Mouse (Mus musculus): ENCODE measurements at regions not wholly inside any gene's neighbourhood (a gene's known extent, or its start where the extent isn't known, plus 50 kb on each side); places are given as distances from the start of the nearest gene placed in this dataset.

GRCm38 (mm10) chr12:17091058-17091457 lies 79.5 kb upstream of the 2410004P03Rik start:
- no peak overlapping the region for H3K9ac ChIP-seq (ENCODE audit: control insufficient read depth, low read depth, low read length, poor library complexity, severe bottlenecking)
- no peaks in the 10 kb centered on the region for H3K36me3 ChIP-seq (ENCODE audit: control insufficient read depth in 1 of 2, insufficient read depth in 2 of 2, low read length in 2 of 2)
- H3K79me2 ChIP-seq (ENCODE audit: control insufficient read depth, insufficient read depth, low read length, poor library complexity) = no peaks in the 10 kb centered on the region
- H3K27me3 ChIP-seq (ENCODE audit: control insufficient read depth in 1 of 2, insufficient read depth in 2 of 2, low read length in 2 of 2) = peaks cover 0 to 5% of the 10 kb centered on the region in 2 experiments; a peak in 3 of 4 replicates
- DNase-seq (ENCODE audit: low read depth, low spot score) = no peak
- H3K9me3 ChIP-seq (replicated peaks; ENCODE audit: insufficient read depth, low read length) = no peaks in the 10 kb centered on the region
- no peak overlapping the region for H3K4me3 ChIP-seq (ENCODE audit: control insufficient read depth in 1 of 2, insufficient read depth in 1 of 2, low read depth in 2 of 2, low read length in 2 of 2)
- TF ChIP-seq MEF2A (IDR thresholded peaks at IDR 0.05; ENCODE audit: extremely low read depth, insufficient replicate concordance, low read depth, low read length, poor library complexity, severe bottlenecking) (no peak), POLR2AphosphoS5 (IDR thresholded peaks at IDR 0.05; ENCODE audit: borderline replicate concordance, low read depth, low read length) (no peak), MXI1 (IDR thresholded peaks at IDR 0.05; ENCODE audit: low read depth, low read length) (no peak), MYC (IDR thresholded peaks at IDR 0.05; ENCODE audit: low read depth, low read length) (no peak), GATA1 (IDR thresholded peaks at IDR 0.05; ENCODE audit: low read depth, low read length) (no peak)
- H3K27ac ChIP-seq (ENCODE audit: control insufficient read depth, low read depth, low read length) = no peak overlapping the region
- no peaks in the 10 kb centered on the region for H3K4me1 ChIP-seq (ENCODE audit: control insufficient read depth in 1 of 2, insufficient read depth in 2 of 2, low read length in 2 of 2)

GRCm38 (mm10) chr12:17089710-17090339 lies 78.3 kb upstream of the 2410004P03Rik start:
- Histone ChIP-seq H3K36me3 (ENCODE audit: control insufficient read depth in 1 of 2, insufficient read depth in 2 of 2, low read length in 2 of 2) (peaks cover 0 to 2% of the 10 kb centered on the region in 2 experiments; a peak in 1 of 4 replicates), H3K27me3 (ENCODE audit: control insufficient read depth in 1 of 2, insufficient read depth in 2 of 2, low read length in 2 of 2) (peaks cover 0 to 3% of the 10 kb centered on the region in 2 experiments; a peak in 2 of 4 replicates), H3K79me2 (ENCODE audit: control insufficient read depth, insufficient read depth, low read length, poor library complexity) (no peaks in the 10 kb centered on the region), H3K9ac (ENCODE audit: control insufficient read depth, low read depth, low read length, poor library complexity, severe bottlenecking) (no peak overlapping the region), H3K4me3 (ENCODE audit: control insufficient read depth in 1 of 2, insufficient read depth in 1 of 2, low read depth in 2 of 2, low read length in 2 of 2) (no peak overlapping the region), H3K27ac (ENCODE audit: control insufficient read depth, low read depth, low read length) (no peak overlapping the region), H3K9me3 (replicated peaks; ENCODE audit: insufficient read depth, low read length) (no peaks in the 10 kb centered on the region), H3K4me1 (ENCODE audit: control insufficient read depth in 1 of 2, insufficient read depth in 2 of 2, low read length in 2 of 2) (peaks cover 0 to 6% of the 10 kb centered on the region in 2 experiments; a peak in 2 of 4 replicates)
- no peak for TF ChIP-seq TBP (IDR thresholded peaks at IDR 0.05; ENCODE audit: low read depth, low read length)
- no peak for TF ChIP-seq HCFC1 (IDR thresholded peaks at IDR 0.05; ENCODE audit: low read depth, low read length)
- no peak for TF ChIP-seq POLR2A (IDR thresholded peaks at IDR 0.05; ENCODE audit: control insufficient read depth in 1 of 2, insufficient read depth in 1 of 2, low read depth in 1 of 2, low read length in 2 of 2, poor library complexity in 1 of 2)
- no peak for TF ChIP-seq NRF1 (IDR thresholded peaks at IDR 0.05; ENCODE audit: insufficient read depth, low read depth, low read length, poor library complexity, severe bottlenecking)
- no peak for TF ChIP-seq ZMIZ1 (IDR thresholded peaks at IDR 0.05; ENCODE audit: low read depth, low read length)
- no peak for TF ChIP-seq BHLHE40 (IDR thresholded peaks at IDR 0.05; ENCODE audit: borderline replicate concordance, low read depth, low read length)
- no peak for TF ChIP-seq JUND (IDR thresholded peaks at IDR 0.05; ENCODE audit: low read depth, low read length)
- no peak for TF ChIP-seq GABPA (IDR thresholded peaks at IDR 0.05; ENCODE audit: low read depth, low read length)
- no peak for TF ChIP-seq POLR2AphosphoS2 (IDR thresholded peaks at IDR 0.05; ENCODE audit: low read length)
- TF ChIP-seq TAL1 (IDR thresholded peaks at IDR 0.05; ENCODE audit: low read length) = no peak
- no peak for TF ChIP-seq NELFE (IDR thresholded peaks at IDR 0.05; ENCODE audit: low read depth, low read length)
- TF ChIP-seq ETS1 (IDR thresholded peaks at IDR 0.05; ENCODE audit: low read depth, low read length) = no peak
- no peak for TF ChIP-seq EP300 (IDR thresholded peaks at IDR 0.05; ENCODE audit: low read depth in 1 of 2, low read length in 2 of 2)
- no peak for TF ChIP-seq KAT2A (conservative IDR thresholded peaks at IDR 0.05; ENCODE audit: low read depth, low read length)
- no peak for TF ChIP-seq MXI1 (IDR thresholded peaks at IDR 0.05; ENCODE audit: low read depth, low read length)
- TF ChIP-seq RAD21 (IDR thresholded peaks at IDR 0.05; ENCODE audit: low read depth, low read length) = no peak
- TF ChIP-seq MYC (IDR thresholded peaks at IDR 0.05; ENCODE audit: low read depth, low read length) = no peak
- no peak for TF ChIP-seq SIN3A (IDR thresholded peaks at IDR 0.05; ENCODE audit: low read length)
- no peak for DNase-seq (ENCODE audit: low read depth, low spot score)

Measured in MEL (cell line).